Mouse (Mus musculus) kidney, embryonic 15.5 days (tissue): ENCODE data around the gene Nr6a1. TPM values are rescaled to one million over a fixed set of nuclear protein-coding genes. Genes with fewer than 3 reads are reported as not detected.

ENCODE experiments used
- ATAC-seq: fragments of 200-750 bp; cut with Nextera tagmentation; replicated peaks from 2 replicates; pipeline ENCODE4 v1.8.0; 2017; ENCODE audit warnings: moderate TSS enrichment; ENCODE audit not compliant: low FRiP score
- H3K27ac ChIP-seq: fragments of 300-500 bp; sonication (generic); 2 replicates; pipeline ENCODE4 v1.5.1; 2015; ENCODE audit warnings: mild to moderate bottlenecking, inconsistent platforms
- H3K27me3 ChIP-seq: fragments of 300-500 bp; sonication (generic); 2 replicates; pipeline ENCODE4 v1.6.1; 2015; ENCODE audit warnings: inconsistent platforms
- H3K36me3 ChIP-seq: fragments of 300-500 bp; sonication (generic); 2 replicates; pipeline ENCODE4 v1.6.1; 2015; ENCODE audit warnings: inconsistent platforms
- H3K4me1 ChIP-seq: fragments of 300-500 bp; sonication (generic); 2 replicates; pipeline ENCODE4 v1.6.1; 2015; ENCODE audit warnings: inconsistent platforms
- H3K4me2 ChIP-seq: fragments of 300-500 bp; sonication (generic); 2 replicates; pipeline ENCODE4 v1.6.1; 2015; ENCODE audit warnings: moderate library complexity, mild to moderate bottlenecking, inconsistent platforms
- H3K4me3 ChIP-seq: fragments of 300-500 bp; sonication (generic); replicated peaks from 2 replicates; pipeline ENCODE4 v1.5.1; 2015; ENCODE audit warnings: mild to moderate bottlenecking, inconsistent platforms
- H3K9ac ChIP-seq: fragments of 300-500 bp; sonication (generic); 2 replicates; pipeline ENCODE4 v1.6.1; 2015; ENCODE audit warnings: mild to moderate bottlenecking, inconsistent platforms
- H3K9me3 ChIP-seq: fragments of 300-500 bp; sonication (generic); replicated peaks from 2 replicates; pipeline ENCODE4 v1.6.1; 2016; ENCODE audit warnings: inconsistent platforms
- WGBS: fragments of 180-500 bp; shearing (Covaris S2); methylation state at CpG from one replicate; pipeline ENCODE4 v1.1.7; 2015; ENCODE audit warnings: mixed read lengths; 5-methylcytosine and 5-hydroxymethylcytosine counted together
- polyA plus RNA-seq: library from polyadenylated mRNA; unstranded; fragments of >200 nt; fragmentation: Nextera tagmentation; extraction: Ambion mirVana; gene quantifications from 2 replicates; pipeline ENCODE4 v1.2.1, GENCODE M21; 2015

Gene Nr6a1
- polyA plus RNA-seq, 1 experiment from 2014 or later, result 1.1 TPM

GRCm38 (mm10) chr2:38770772-38771477 lies 156.6 kb downstream of the Nr6a1 start:
- no peaks in the 10 kb centered on the region for H3K4me1 ChIP-seq
- no peak overlapping the region for H3K4me3 ChIP-seq
- H3K36me3 ChIP-seq, result no peaks in the 10 kb centered on the region
- no peak overlapping the region for H3K9ac ChIP-seq
- H3K27me3 ChIP-seq, result no peaks in the 10 kb centered on the region
- 69% methylated on average over 5 of the region's 5 CpGs for whole genome bisulfite sequencing
- H3K27ac ChIP-seq, result no peak overlapping the region
- no peak for ATAC-seq
- no peak overlapping the region for H3K4me2 ChIP-seq
- no peaks in the 10 kb centered on the region for H3K9me3 ChIP-seq

- no peak overlapping the region for H3K4me2 ChIP-seq
These were observed 160.1 kb downstream of the Nr6a1 start for GRCm38 (mm10) chr2:38767177-38767931.

GRCm38 (mm10) chr2:38739847-38740246 lies 187.6 kb downstream of the Nr6a1 start:
- no peaks in the 10 kb centered on the region for H3K36me3 ChIP-seq
- H3K4me2 ChIP-seq, result no peak overlapping the region
- WGBS, result 81% methylated on average over 3 of the region's 3 CpGs
- no peak for ATAC-seq
- no peak overlapping the region for H3K9ac ChIP-seq
- H3K4me1 ChIP-seq, result peaks cover 3% of the 10 kb centered on the region; the same call in 1 of the 2 replicates
- H3K27me3 ChIP-seq, result no peaks in the 10 kb centered on the region
- no peak overlapping the region for H3K27ac ChIP-seq
- H3K9me3 ChIP-seq, result no peaks in the 10 kb centered on the region
- no peak overlapping the region for H3K4me3 ChIP-seq

More at GRCm38 (mm10) chr2:38767177-38767931, 160.1 kb downstream of the Nr6a1 start:
- Histone ChIP-seq H3K27ac (no peak overlapping the region), H3K36me3 (no peaks in the 10 kb centered on the region), H3K9me3 (no peaks in the 10 kb centered on the region), H3K9ac (no peak overlapping the region), H3K27me3 (no peaks in the 10 kb centered on the region), H3K4me3 (no peak overlapping the region), H3K4me1 (no peaks in the 10 kb centered on the region)
- no peak for ATAC-seq
- 75% methylated on average over 4 of the region's 4 CpGs for WGBS

- no peaks in the 10 kb centered on the region for H3K9me3 ChIP-seq
- peaks cover 6% of the 10 kb centered on the region; the same call in 1 of the 2 replicates for H3K4me1 ChIP-seq
- no peak overlapping the region for H3K4me2 ChIP-seq
- ATAC-seq, result no peak; the same call in 1 of the 2 replicates
- H3K9ac ChIP-seq, result no peak overlapping the region
- no peak overlapping the region for H3K4me3 ChIP-seq
- no peaks in the 10 kb centered on the region for H3K27me3 ChIP-seq
- no peaks in the 10 kb centered on the region for H3K36me3 ChIP-seq
- 21% methylated on average over 7 of the region's 7 CpGs for WGBS
- H3K27ac ChIP-seq, result no peak overlapping the region
These were observed 188.1 kb downstream of the Nr6a1 start for GRCm38 (mm10) chr2:38739410-38739809.

GRCm38 (mm10) chr2:38738601-38739301 lies 188.7 kb downstream of the Nr6a1 start:
- no peaks in the 10 kb centered on the region for H3K36me3 ChIP-seq
- H3K4me3 ChIP-seq, result no peak overlapping the region
- ATAC-seq, result no peak
- H3K27ac ChIP-seq, result no peak overlapping the region
- H3K9ac ChIP-seq, result no peak overlapping the region
- no peaks in the 10 kb centered on the region for H3K27me3 ChIP-seq
- peaks cover 6% of the 10 kb centered on the region; the same call in 1 of the 2 replicates for H3K4me1 ChIP-seq
- WGBS, result 91% methylated on average over 14 of the region's 14 CpGs
- H3K9me3 ChIP-seq, result no peaks in the 10 kb centered on the region
- no peak overlapping the region for H3K4me2 ChIP-seq

GRCm38 (mm10) chr2:38735740-38736139 lies 191.7 kb downstream of the Nr6a1 start:
- H3K4me1 ChIP-seq, result peaks cover 6% of the 10 kb centered on the region; the same call in 1 of the 2 replicates
- H3K4me2 ChIP-seq, result no peak overlapping the region
- H3K9ac ChIP-seq, result no peak overlapping the region
- no peaks in the 10 kb centered on the region for H3K27me3 ChIP-seq
- peak; percentile 54; the same call in 1 of the 2 replicates for ATAC-seq
- H3K36me3 ChIP-seq, result no peaks in the 10 kb centered on the region
- H3K4me3 ChIP-seq, result no peak overlapping the region
- H3K27ac ChIP-seq, result no peak overlapping the region
- no peaks in the 10 kb centered on the region for H3K9me3 ChIP-seq

- no peak overlapping the region for H3K9ac ChIP-seq
- no peak overlapping the region for H3K4me2 ChIP-seq
- H3K27me3 ChIP-seq, result no peaks in the 10 kb centered on the region
- no peaks in the 10 kb centered on the region for H3K36me3 ChIP-seq
- 23% methylated on average over 5 of the region's 5 CpGs for WGBS
- H3K9me3 ChIP-seq, result no peaks in the 10 kb centered on the region
- no peak overlapping the region for H3K4me3 ChIP-seq
- ATAC-seq, result peak; percentile 31
- H3K4me1 ChIP-seq, result peaks cover 6% of the 10 kb centered on the region; the same call in 1 of the 2 replicates
- no peak overlapping the region for H3K27ac ChIP-seq
These were observed 192.8 kb downstream of the Nr6a1 start for GRCm38 (mm10) chr2:38734721-38735120.

- H3K4me3 ChIP-seq, result no peak overlapping the region
- no peak overlapping the region for H3K27ac ChIP-seq
- no peak overlapping the region for H3K9ac ChIP-seq
- ATAC-seq, result no peak
- WGBS, result 84% methylated on average over 6 of the region's 6 CpGs
- no peaks in the 10 kb centered on the region for H3K36me3 ChIP-seq
- H3K4me1 ChIP-seq, result peaks cover 6% of the 10 kb centered on the region; the same call in 1 of the 2 replicates
- H3K27me3 ChIP-seq, result no peaks in the 10 kb centered on the region
- H3K4me2 ChIP-seq, result no peak overlapping the region
- no peaks in the 10 kb centered on the region for H3K9me3 ChIP-seq
These were observed 197.1 kb downstream of the Nr6a1 start for GRCm38 (mm10) chr2:38730331-38730827.

- H3K9me3 ChIP-seq, result no peaks in the 10 kb centered on the region
- 63% methylated on average over 3 of the region's 3 CpGs for WGBS
- no peaks in the 10 kb centered on the region for H3K27me3 ChIP-seq
- H3K4me1 ChIP-seq, result 0 out of 2 replicates have a peak, but pooled peaks cover 5% of the 10 kb centered on the region
- no peak overlapping the region for H3K27ac ChIP-seq
- H3K9ac ChIP-seq, result no peak overlapping the region
- no peak for ATAC-seq
- H3K4me3 ChIP-seq, result no peak overlapping the region
- H3K36me3 ChIP-seq, result no peaks in the 10 kb centered on the region
- no peak overlapping the region for H3K4me2 ChIP-seq
These were observed 202.1 kb downstream of the Nr6a1 start for GRCm38 (mm10) chr2:38725427-38725826.

- Histone ChIP-seq H3K27ac (no peak overlapping the region), H3K9ac (no peak overlapping the region), H3K4me2 (no peak overlapping the region), H3K4me3 (no peak overlapping the region), H3K36me3 (no peaks in the 10 kb centered on the region), H3K27me3 (no peaks in the 10 kb centered on the region), H3K9me3 (no peaks in the 10 kb centered on the region), H3K4me1 (0 out of 2 replicates have a peak, but pooled peaks cover 8% of the 10 kb centered on the region)
- ATAC-seq, result no peak
- 81% methylated on average over 4 of the region's 4 CpGs for WGBS
These were observed 204.1 kb downstream of the Nr6a1 start for GRCm38 (mm10) chr2:38723378-38723777.

- no peak overlapping the region for H3K27ac ChIP-seq
- H3K4me2 ChIP-seq, result no peak overlapping the region
- H3K27me3 ChIP-seq, result no peaks in the 10 kb centered on the region; the same call in 1 of the 2 replicates
- no peaks in the 10 kb centered on the region for H3K9me3 ChIP-seq
- H3K4me3 ChIP-seq, result no peak overlapping the region
- H3K4me1 ChIP-seq, result 0 out of 2 replicates have a peak, but pooled peaks cover 8% of the 10 kb centered on the region
- no peaks in the 10 kb centered on the region for H3K36me3 ChIP-seq
- WGBS, result 43% methylated on average over 4 of the region's 4 CpGs
- ATAC-seq, result peak; percentile 84
- no peak overlapping the region for H3K9ac ChIP-seq
These were observed 205.4 kb downstream of the Nr6a1 start for GRCm38 (mm10) chr2:38722076-38722475.
